Mouse (Mus musculus) embryonic stem cell, embryonic (primary cell): ENCODE measurements around the gene Sipa1l3.

Experiments
- CTCF ChIA-PET, 4 experiments: fragments of 300-600 bp in 2 of 4; fragments of 350-600 bp in 2 of 4; sonication (Branson Sonifier 250); formaldehyde crosslinking; loops; one replicate each; lab custom pipeline; 2022; ENCODE audit warnings: inconsistent platforms in 2 of 4; lab: Charles Lee
- POLR2A ChIA-PET, 4 experiments: fragments of 300-600 bp in 2 of 4; fragments of 350-600 bp in 2 of 4; sonication (Branson Sonifier 250); formaldehyde crosslinking; loops; one replicate each; lab custom pipeline; 2022; ENCODE audit warnings: antibody characterized with exemption in 4 of 4, inconsistent platforms in 1 of 4; lab: Charles Lee

Gene Sipa1l3

GRCm38 (mm10) chr7:29303738-29304462, 214.5 kb downstream of the Sipa1l3 start, which contains the start of gene Dpf1:
Dpf1 (plus strand) TSS chr7:29303951.
- ChIA-PET POLR2A (interaction anchor here in 3 of 4 experiments (0.7 to 2.9 kb wide), 13 partner anchors 10 to 291 kb away, joined by 3 to 10 read pairs (median 4); partner anchors contain the start of gene Sipa1l3 (in 1 of the 3)), CTCF (interaction anchor here in 3 of 4 experiments (0.6 to 4.8 kb wide), 12 partner anchors 9 to 258 kb away, joined by 3 to 50 read pairs (median 5); partner anchors contain the start of genes Ppp1r14a (in 2 of the 3) and Psmd8 (in 1 of the 3))

- CTCF ChIA-PET, result interaction anchor here (0.6 to 4.8 kb wide), 26 partner anchors 8 to 857 kb away, joined by 3 to 50 read pairs (median 5); partner anchors contain the start of genes Ppp1r14a (in 2 of the 4), 2200002D01Rik (in 1 of the 4), Catsperg1 (in 1 of the 4) and Psmd8 (in 1 of the 4)
- POLR2A ChIA-PET, result interaction anchor here in 3 of 4 experiments (0.6 to 2.9 kb wide), 13 partner anchors 9 to 704 kb away, joined by 3 to 10 read pairs (median 3); partner anchors contain the start of genes Eif3k (in 1 of the 3), Map4k1 (in 1 of the 3), Pak4 (in 1 of the 3) and Ppp1r14a (in 1 of the 3)
Observed at GRCm38 (mm10) chr7:29302641-29303040, 215.8 kb downstream of the Sipa1l3 start.

GRCm38 (mm10) chr7:29301127-29301566, 217.3 kb downstream of the Sipa1l3 start:
- ChIA-PET CTCF (interaction anchor here (0.5 to 4.8 kb wide), 87 partner anchors 8 to 1782 kb away, joined by 3 to 50 read pairs (median 4); partner anchors contain the start of genes 2200002D01Rik (in 3 of the 4), Ppp1r14a (in 3 of the 4), Sipa1l3 (in 3 of the 4) and Catsperg1 (in 1 of the 4)), POLR2A (interaction anchor here in 3 of 4 experiments (0.6 to 1.8 kb wide), 16 partner anchors 10 to 579 kb away, joined by 3 to 10 read pairs (median 4); partner anchors contain the start of genes 2200002D01Rik (in 1 of the 3), Actn4 (in 1 of the 3), Ppp1r14a (in 1 of the 3) and Psmd8 (in 1 of the 3))

- POLR2A ChIA-PET, result interaction anchor here in 3 of 4 experiments (0.6 to 2.1 kb wide), 24 partner anchors 9 to 295 kb away, joined by 3 to 8 read pairs (median 3); partner anchors contain the start of genes Psmd8 (in 2 of the 3), 2200002D01Rik (in 1 of the 3), Fam98c (in 1 of the 3) and Ryr1 (in 1 of the 3)
- CTCF ChIA-PET, result interaction anchor here (0.5 to 2.2 kb wide), 55 partner anchors 8 to 902 kb away, joined by 3 to 17 read pairs (median 4); partner anchors contain the start of genes 2200002D01Rik (in 2 of the 4), Psmd8 (in 2 of the 4), Fam98c (in 1 of the 4) and Ppp1r14a (in 1 of the 4)
Observed at GRCm38 (mm10) chr7:29296998-29297397, 221.4 kb downstream of the Sipa1l3 start.

GRCm38 (mm10) chr7:29295861-29296647, 222.4 kb downstream of the Sipa1l3 start:
- ChIA-PET CTCF (interaction anchor here (0.5 to 2.2 kb wide), 21 partner anchors 8 to 962 kb away, joined by 3 to 17 read pairs (median 4); partner anchors contain the start of genes Ppp1r14a (in 1 of the 4), Psmd8 (in 1 of the 4) and Yif1b (in 1 of the 4)), POLR2A (interaction anchor here in 3 of 4 experiments (0.5 to 4.6 kb wide), 21 partner anchors 9 to 1323 kb away, joined by 3 to 35 read pairs (median 3); partner anchors contain the start of genes 2200002D01Rik (in 1 of the 3), Fam98c (in 1 of the 3) and Spint2 (in 1 of the 3))

- CTCF ChIA-PET, result interaction anchor here (0.6 to 2.5 kb wide), 24 partner anchors 8 to 687 kb away, joined by 3 to 15 read pairs (median 4); partner anchors contain the start of genes 2200002D01Rik (in 1 of the 4), Dpf1 (in 1 of the 4), Kcnk6 (in 1 of the 4) and Sipa1l3 (in 1 of the 4)
- POLR2A ChIA-PET, result interaction anchor here in 3 of 4 experiments (0.6 to 4.6 kb wide), 32 partner anchors 9 to 293 kb away, joined by 3 to 35 read pairs (median 5); partner anchors contain the start of genes 2200002D01Rik (in 2 of the 3), Psmd8 (in 2 of the 3), Sipa1l3 (in 2 of the 3) and Spint2 (in 2 of the 3)
Observed at GRCm38 (mm10) chr7:29294111-29294761, 224.2 kb downstream of the Sipa1l3 start.

- POLR2A ChIA-PET, result interaction anchor here in 2 of 4 experiments (0.5 to 4.6 kb wide), 35 partner anchors 9 to 487 kb away, joined by 3 to 35 read pairs (median 4); partner anchors contain the start of genes 2200002D01Rik (in 2 of the 2), Psmd8 (in 2 of the 2), Sipa1l3 (in 2 of the 2) and Spint2 (in 2 of the 2)
- CTCF ChIA-PET, result interaction anchor here (0.5 to 2.5 kb wide), 31 partner anchors 8 to 688 kb away, joined by 3 to 15 read pairs (median 4); partner anchors contain the start of genes 2200002D01Rik (in 2 of the 4), Catsperg1 (in 1 of the 4), Dpf1 (in 1 of the 4) and Kcnk6 (in 1 of the 4)
Observed at GRCm38 (mm10) chr7:29293131-29294065, 225.0 kb downstream of the Sipa1l3 start.

GRCm38 (mm10) chr7:29292458-29293098, 225.9 kb downstream of the Sipa1l3 start:
- POLR2A ChIA-PET, result interaction anchor here in 3 of 4 experiments (0.7 to 4.6 kb wide), 21 partner anchors 10 to 263 kb away, joined by 3 to 35 read pairs (median 5); partner anchors contain the start of genes 2200002D01Rik (in 2 of the 3), Spint2 (in 2 of the 3), Dpf1 (in 1 of the 3) and Kcnk6 (in 1 of the 3)
- CTCF ChIA-PET, result interaction anchor here (0.6 to 2.4 kb wide), 18 partner anchors 9 to 721 kb away, joined by 3 to 15 read pairs (median 4); partner anchors contain the start of genes 2200002D01Rik (in 2 of the 4) and Ryr1 (in 1 of the 4)

- POLR2A ChIA-PET, result interaction anchor here in 3 of 4 experiments (0.7 to 4.6 kb wide), 13 partner anchors 9 to 227 kb away, joined by 3 to 35 read pairs (median 8); partner anchors contain the start of genes Spint2 (in 2 of the 3), 2200002D01Rik (in 1 of the 3), Dpf1 (in 1 of the 3) and Sipa1l3 (in 1 of the 3)
Observed at GRCm38 (mm10) chr7:29291616-29292457, 226.6 kb downstream of the Sipa1l3 start.

GRCm38 (mm10) chr7:29290691-29291485, 227.6 kb downstream of the Sipa1l3 start:
- ChIA-PET CTCF (interaction anchor here in 2 of 4 experiments (0.5 to 6.0 kb wide), 4 partner anchors 10 to 363 kb away, joined by 3 to 50 read pairs (median 8); partner anchors contain the start of gene Dpf1 (in 1 of the 2)), POLR2A (interaction anchor here in 2 of 4 experiments (0.7 to 3.9 kb wide), 6 partner anchors 8 to 112 kb away, joined by 3 to 26 read pairs (median 5); partner anchors contain the start of gene Spint2 (in 1 of the 2))

More at GRCm38 (mm10) chr7:29291616-29292457, 226.6 kb downstream of the Sipa1l3 start:
- CTCF ChIA-PET, result interaction anchor here (0.6 to 2.4 kb wide), 9 partner anchors 9 to 721 kb away, joined by 3 to 15 read pairs (median 4); partner anchors contain the start of genes 2200002D01Rik (in 1 of the 4) and Ryr1 (in 1 of the 4)

- ChIA-PET CTCF (interaction anchor here (0.6 to 6.0 kb wide), 22 partner anchors 9 to 866 kb away, joined by 3 to 50 read pairs (median 4); partner anchors contain the start of genes 2200002D01Rik (in 1 of the 4), Dpf1 (in 1 of the 4), Ryr1 (in 1 of the 4) and Yif1b (in 1 of the 4)), POLR2A (interaction anchor here in 3 of 4 experiments (0.7 to 3.9 kb wide), 15 partner anchors 10 to 328 kb away, joined by 3 to 26 read pairs (median 4); partner anchors contain the start of genes 2200002D01Rik (in 1 of the 3), Actn4 (in 1 of the 3) and Sipa1l3 (in 1 of the 3))
Observed at GRCm38 (mm10) chr7:29289856-29290255, 228.6 kb downstream of the Sipa1l3 start.
